Mouse (Mus musculus): ENCODE data around the gene Tuft1.
"Not testable (repeated sequence)": the region's sequence is repeated elsewhere in the genome, so short reads cannot be mapped to it uniquely, and the experiment has no call there.

- TF ChIP-seq POLR2A (IDR thresholded peaks at IDR 0.05; ENCODE audit: insufficient read depth, low read length); CTCF (IDR thresholded peaks at IDR 0.05; ENCODE audit: low read depth, low read length): not testable (repeated sequence)
Measured at GRCm38 (mm10) chr3:94688698-94689097, 30.0 kb upstream of the Tuft1 start.
